Mouse (Mus musculus) heart, postnatal 10 days (tissue): Measurements from ENCODE around the gene Olfr926. TPM values are rescaled to one million over a fixed set of nuclear protein-coding genes. Genes with fewer than 3 reads are reported as not detected.
"Not testable (repeated sequence)": the region's sequence is repeated elsewhere in the genome, so short reads cannot be mapped to it uniquely, and the experiment has no call there.

Experiments used
- DNase-seq, 2 experiments: peaks; one replicate each; pipeline ENCODE4 v3.0.0; 2021
- intact Hi-C: fragments of 180-260 bp; cut with DNase I; formaldehyde crosslinking; loops from one replicate; pipeline ENCODE4 v1.15.1; 2025
- total RNA-seq, 2 experiments: library from RNA; stranded (reverse); gene quantifications; 2 replicates each; pipeline ENCODE4 v1.2.3; 2021

Gene Olfr926
- total RNA-seq, result not detected

GRCm38 (mm10) chr9:38876826-38877225 is at the start of gene Olfr926:
Gene Olfr926, plus strand, starts transcription at chr9:38877126.
- no peak for DNase-seq
- intact Hi-C loops, result no loop called here

GRCm38 (mm10) chr9:38833027-38833426 is 43.9 kb upstream of the Olfr926 start:
- no peak for DNase-seq
- intact Hi-C loops, result no loop called here

DNA sequence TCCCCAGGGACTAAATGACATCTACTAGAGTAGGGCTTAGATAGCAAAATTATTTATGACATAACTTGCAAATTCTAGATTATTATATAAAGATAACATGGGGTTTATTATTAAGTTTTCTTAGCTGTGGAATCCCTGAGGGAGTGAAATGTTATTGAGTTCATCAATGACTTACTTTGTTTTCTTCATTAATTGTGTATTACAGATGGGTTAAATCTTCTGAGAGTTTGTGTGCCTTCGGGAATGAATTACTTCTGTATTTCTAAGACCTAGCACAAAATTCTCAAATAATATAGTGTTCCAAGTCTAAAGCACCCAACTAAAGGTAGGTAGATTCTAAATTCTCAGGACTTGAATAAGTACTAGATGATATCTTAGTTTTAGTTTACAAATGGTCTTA is 32.8 kb upstream of the Olfr926 start, which contains the start of gene Olfr924:
TSS of gene Olfr924 (plus strand) at position 301 of the 400 bp plus-strand sequence.
- intact Hi-C loops, result no loop called here
- no peak for DNase-seq

DNA sequence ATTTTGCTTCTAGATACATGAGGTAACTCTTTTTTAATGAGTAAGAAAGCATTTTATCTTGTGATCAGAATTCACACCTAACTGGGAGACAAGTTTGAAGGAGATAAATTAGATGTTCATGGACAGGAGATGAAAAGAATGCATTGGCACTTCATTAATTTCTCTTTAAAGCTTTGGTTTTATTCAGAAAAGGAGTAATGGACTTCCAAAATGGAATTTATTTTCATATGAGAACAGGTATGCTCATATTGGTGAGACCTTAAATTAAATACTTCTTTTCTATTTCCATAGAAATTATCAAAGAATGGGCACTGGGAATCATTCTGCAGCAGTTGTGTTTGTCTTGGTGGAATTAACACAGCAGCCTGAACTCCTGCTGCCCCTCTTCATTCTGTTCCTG is 22.2 kb upstream of the Olfr926 start, which contains the start of gene Olfr26:
TSS of gene Olfr26 (plus strand) at position 301 of the 400 bp plus-strand sequence.
- intact Hi-C loops, result no loop called here
- no peak for DNase-seq

- DNase-seq, intact Hi-C loops: not testable (repeated sequence)
Measured at GRCm38 (mm10) chr9:38874880-38875279, 2.0 kb upstream of the Olfr926 start.

Other genes with a start within 250 kb of the Olfr926 start
- gene Olfr916, start 217.3 kb upstream of the Olfr926 start, total RNA-seq, result not detected
- not detected for gene Olfr917, start 211.3 kb upstream of the Olfr926 start, total RNA-seq
- gene Olfr918, start 202.5 kb upstream of the Olfr926 start, total RNA-seq, result not detected
- gene Olfr919, start 173.5 kb upstream of the Olfr926 start, total RNA-seq, result not detected
- 10 to 100 TPM; 29.9 to 34.3 TPM for gene Vwa5a, start 158.9 kb upstream of the Olfr926 start, total RNA-seq
- under 1 TPM; 0.07 to 0.12 TPM for gene Olfr920, start 124.8 kb upstream of the Olfr926 start, total RNA-seq
- gene Olfr921, start 104.1 kb upstream of the Olfr926 start, total RNA-seq, result not detected
- not detected for gene Olfr922, start 62.5 kb upstream of the Olfr926 start, total RNA-seq
- not detected for gene Olfr923, start 50.6 kb upstream of the Olfr926 start, total RNA-seq
- not detected for gene Olfr924, start 32.7 kb upstream of the Olfr926 start, total RNA-seq
- not detected for gene Olfr26, start 22.1 kb upstream of the Olfr926 start, total RNA-seq
- not detected for gene Olfr930, start 52.7 kb downstream of the Olfr926 start, total RNA-seq
- gene Olfr933, start 95.2 kb downstream of the Olfr926 start, total RNA-seq, result not detected
- not detected for gene Olfr934, start 111.2 kb downstream of the Olfr926 start, total RNA-seq
- gene Olfr935, start 122.6 kb downstream of the Olfr926 start, total RNA-seq, result not detected
- not detected for gene Olfr146, start 146.3 kb downstream of the Olfr926 start, total RNA-seq
- not detected for gene Olfr937, start 187.8 kb downstream of the Olfr926 start, total RNA-seq
- not detected for gene Olfr938, start 201.8 kb downstream of the Olfr926 start, total RNA-seq